Mouse (Mus musculus) neutrophil, adult 5-6 weeks (primary cell): ENCODE results near the gene Rtn4ip1. TPM values are rescaled to one million over a fixed set of nuclear protein-coding genes. Genes with fewer than 3 reads are reported as not detected.
"Not testable (repeated sequence)": the region's sequence is repeated elsewhere in the genome, so short reads cannot be mapped to it uniquely, and the experiment has no call there.

Experiments used
- ATAC-seq: fragments of 151-379, 151-347 bp; 2 replicates; pipeline ENCODE4 v1.8.0; 2017; ENCODE audit warnings: mild to moderate bottlenecking, moderate TSS enrichment; ENCODE audit not compliant: insufficient number of reproducible peaks, poor library complexity, low FRiP score, severe bottlenecking; ENCODE audit errors: extremely low read depth
- total RNA-seq: library from RNA; stranded (forward); fragments of 200-1000 nt; gene quantifications from 2 replicates; pipeline ENCODE4 v1.2.3, GENCODE M21; 2017

Gene Rtn4ip1
- total RNA-seq, 1 experiment from 2014 or later: 33.8 TPM

- ATAC-seq: no peak
These were observed 21.5 kb downstream of the Rtn4ip1 start for GRCm38 (mm10) chr10:43923096-43923495.

GRCm38 (mm10) chr10:43925776-43926175 lies 24.2 kb downstream of the Rtn4ip1 start:
- ATAC-seq: not testable (repeated sequence)

- ATAC-seq: no peak
These were observed 26.1 kb downstream of the Rtn4ip1 start for GRCm38 (mm10) chr10:43927736-43928135.

- ATAC-seq: no peak
These were observed 27.0 kb downstream of the Rtn4ip1 start for GRCm38 (mm10) chr10:43928596-43928995.

- ATAC-seq: no peak
These were observed 37.6 kb downstream of the Rtn4ip1 start for GRCm38 (mm10) chr10:43939136-43939662.

- no peak for ATAC-seq
These were observed 42.1 kb downstream of the Rtn4ip1 start for GRCm38 (mm10) chr10:43943736-43944135.

- no peak for ATAC-seq
These were observed 43.8 kb downstream of the Rtn4ip1 start for GRCm38 (mm10) chr10:43945435-43945834.

- peak; percentile 85; the same call in 1 of the 2 replicates for ATAC-seq
These were observed 52.3 kb downstream of the Rtn4ip1 start for GRCm38 (mm10) chr10:43953942-43954341.

GRCm38 (mm10) chr10:43964943-43965342 lies 63.3 kb downstream of the Rtn4ip1 start:
- no peak for ATAC-seq

GRCm38 (mm10) chr10:43973244-43973643 lies 71.6 kb downstream of the Rtn4ip1 start:
- no peak for ATAC-seq

- ATAC-seq: no peak
These were observed 75.7 kb downstream of the Rtn4ip1 start for GRCm38 (mm10) chr10:43977353-43977752.

GRCm38 (mm10) chr10:43980080-43980479 lies 78.5 kb downstream of the Rtn4ip1 start:
- ATAC-seq: 0 out of 2 replicates have a peak, but pooled peaks have one; percentile 18

- ATAC-seq: not testable (repeated sequence)
These were observed 79.1 kb downstream of the Rtn4ip1 start for GRCm38 (mm10) chr10:43980742-43981141.

- no peak for ATAC-seq
These were observed 80.9 kb downstream of the Rtn4ip1 start for GRCm38 (mm10) chr10:43982470-43982869.

GRCm38 (mm10) chr10:43983241-43983640 lies 81.6 kb downstream of the Rtn4ip1 start:
- ATAC-seq: no peak

- ATAC-seq: no peak
These were observed 82.3 kb downstream of the Rtn4ip1 start for GRCm38 (mm10) chr10:43983866-43984265.

- no peak for ATAC-seq
These were observed 89.7 kb downstream of the Rtn4ip1 start for GRCm38 (mm10) chr10:43991268-43991667.

GRCm38 (mm10) chr10:43992506-43992905 lies 90.9 kb downstream of the Rtn4ip1 start:
- no peak for ATAC-seq

GRCm38 (mm10) chr10:43993198-43993597 lies 91.6 kb downstream of the Rtn4ip1 start:
- no peak for ATAC-seq

- peak; percentile 79 for ATAC-seq
These were observed 94.4 kb downstream of the Rtn4ip1 start for GRCm38 (mm10) chr10:43995858-43996650.
